ENCODE assay signal across 11 mouse cellular contexts in the genomic region with DNA sequence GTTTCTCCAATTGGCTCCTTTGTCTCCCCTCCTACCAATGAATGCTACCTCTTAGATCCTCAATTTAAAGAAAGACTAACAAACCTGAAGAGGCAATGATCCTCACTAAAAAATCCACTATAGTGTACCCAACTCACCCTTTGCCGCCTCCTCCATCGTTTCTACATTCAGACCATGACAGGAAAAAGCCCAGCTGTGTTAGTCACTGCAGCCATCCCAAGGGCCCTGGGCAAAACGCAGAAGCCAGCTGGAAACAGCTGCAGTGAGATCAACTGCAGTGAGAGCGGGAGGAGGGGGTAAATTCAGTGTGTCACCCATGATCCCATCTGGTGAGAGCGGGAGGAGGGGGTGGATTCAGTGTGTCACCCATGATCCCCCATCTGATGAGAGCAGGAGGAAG. TPM values are rescaled to one million over a fixed set of nuclear protein-coding genes. Genes with fewer than 3 reads are reported as not detected.
DNase-seq lines count a peak whose midpoint lies in the region; ATAC-seq and TF ChIP-seq lines count a peak whose summit lies in the region.
"Had no signal": no experiment of that assay in that cellular context is flagged by ENCODE, and none has a peak within 500 bp of the region (broad histone marks: within the 10 kb centered on the region; RNA-seq: fewer than 3 reads in every experiment).

No protein-coding gene starts in this region.

- peaks cover 14% of the 10 kb centered on the region for H3K4me1 ChIP-seq in kidney, postnatal 0 days (replicated peaks; ENCODE audit: insufficient read depth, low read length)

- 26% methylated on average over 5 of the region's 5 CpGs for WGBS in kidney, postnatal 0 days

- H3K9me3 ChIP-seq in kidney, postnatal 0 days (replicated peaks; ENCODE audit: low read length): no peaks in the 10 kb centered on the region
- H3K9me3 ChIP-seq: limb, embryonic 13.5 days had no signal

- no peak overlapping the region for H3ac ChIP-seq in C2C12 (ENCODE audit: control insufficient read depth, insufficient read length, low read depth)

- no peak overlapping the region for H3K4me2 ChIP-seq in kidney, postnatal 0 days (ENCODE audit: low read length)
- H3K4me2 ChIP-seq: limb, embryonic 13.5 days had no signal

- no peaks in the 10 kb centered on the region for H3K27me3 ChIP-seq in kidney, postnatal 0 days (ENCODE audit: insufficient read depth, low read length)
- H3K27me3 ChIP-seq in C2C12 (ENCODE audit: control insufficient read depth, insufficient read depth, insufficient read length): no peaks in the 10 kb centered on the region
- H3K27me3 ChIP-seq: limb, embryonic 13.5 days had no signal

- DNase-seq in kidney, postnatal 0 days (ENCODE audit: low spot score): peak; percentile 59
- no peak for DNase-seq in kidney, adult 11 months
- DNase-seq in gastrocnemius, adult 18-20 months (ENCODE audit: low spot score): peak; percentile 56
- peak; percentile 67 for DNase-seq in heart, postnatal 4 days
- no peak for DNase-seq in cerebellum, adult 18-20 months
- DNase-seq in yolk sac, embryonic 10.5 days (ENCODE audit: low spot score): no peak
- no peak for DNase-seq in cerebellum, postnatal 14 days
- DNase-seq: thymus, postnatal 36 days had no signal

- H3K4me3 ChIP-seq in kidney, postnatal 0 days (replicated peaks; ENCODE audit: low read depth, low read length): no peak overlapping the region
- no peak overlapping the region for H3K4me3 ChIP-seq in C2C12 (ENCODE audit: insufficient read depth, poor library complexity, severe bottlenecking)
- H3K4me3 ChIP-seq: limb, embryonic 13.5 days had no signal

- H3K27ac ChIP-seq in kidney, postnatal 0 days: no peak overlapping the region
- H3K27ac ChIP-seq: limb, embryonic 13.5 days; macrophage had no signal

- no peak overlapping the region for H3K9ac ChIP-seq in kidney, postnatal 0 days (ENCODE audit: low read depth, low read length)
- H3K9ac ChIP-seq: limb, embryonic 13.5 days had no signal

- H3K36me3 ChIP-seq in kidney, postnatal 0 days (ENCODE audit: insufficient read depth, low read length): no peaks in the 10 kb centered on the region
- no peaks in the 10 kb centered on the region for H3K36me3 ChIP-seq in C2C12 (ENCODE audit: control insufficient read depth, insufficient read depth)
- H3K36me3 ChIP-seq: limb, embryonic 13.5 days had no signal

- H3K79me2 ChIP-seq in C2C12 (ENCODE audit: control insufficient read depth, insufficient read depth): peaks cover 87% of the 10 kb centered on the region

- TF ChIP-seq CTCF in kidney, postnatal 0 days (IDR thresholded peaks at IDR 0.05; ENCODE audit: low read depth): no peak
- no peak for TF ChIP-seq CTCF in C2C12 (IDR thresholded peaks at IDR 0.05; ENCODE audit: control insufficient read depth, insufficient read depth, insufficient read length)

- no peak for ATAC-seq in kidney, postnatal 0 days (replicated peaks; ENCODE audit: low FRiP score, low read depth)

- H3K79me3 ChIP-seq in C2C12 (ENCODE audit: low read depth): peaks cover 36% of the 10 kb centered on the region

TF ChIP-seq in C2C12, 6 proteins besides CTCF, POLR2A, EP300 and RAD21:
- TF ChIP-seq USF1 (IDR thresholded peaks at IDR 0.05; ENCODE audit: low read depth): no peak
- peak; percentile 73 for TF ChIP-seq MYOD1 (IDR thresholded peaks at IDR 0.05; ENCODE audit: control insufficient read depth, insufficient read length, low read depth)

RNA-seq across cellular contexts. Expression of gene Rbfox2, which starts 28.0 kb away (rescaled TPM):
- polyA plus RNA-seq in kidney, postnatal 0 days (2015; fragmentation: Nextera tagmentation; extraction: Ambion mirVana): 22.7 and 25.1 TPM in 2 replicates
- polyA plus RNA-seq in C2C12 (2012; fragmentation: generic; extraction: Trizol): 72.3 TPM
- 10 to 100 TPM; 55.1 to 60.4 TPM for total RNA-seq in gastrocnemius, adult 18-20 months (2021)
- total RNA-seq in heart, postnatal 4 days (2021): 100 to 1,000 TPM; 175 to 186 TPM

Comparison
In these comparisons a context has a peak if more than half of its experiments do, and no peak if none do; other contexts are left out.
1. DNase-seq: peak in kidney, postnatal 0 days (single experiment), gastrocnemius, adult 18-20 months (single experiment) and heart, postnatal 4 days (single experiment); none in kidney, adult 11 months (single experiment), cerebellum, adult 18-20 months (0 of 2), yolk sac, embryonic 10.5 days (single experiment) and cerebellum, postnatal 14 days (0 of 2).